Mouse (Mus musculus) limb, embryonic 14.5 days (tissue): Measurements from ENCODE around the gene Ttc3. TPM values are rescaled to one million over a fixed set of nuclear protein-coding genes. Genes with fewer than 3 reads are reported as not detected.

Source experiments
- ATAC-seq: fragments of 200-750 bp; cut with Nextera tagmentation; 2 replicates; pipeline ENCODE4 v1.8.0; 2017; ENCODE audit warnings: low read depth, moderate number of reproducible peaks, moderate TSS enrichment; ENCODE audit not compliant: low FRiP score
- DNase-seq: peaks from one replicate; pipeline ENCODE4 v3.0.0-alpha.2; 2015; ENCODE audit warnings: low spot score
- H3K27ac ChIP-seq: fragments of 300-500 bp; sonication (generic); replicated peaks from 2 replicates; pipeline ENCODE4 v1.5.1; 2014; ENCODE audit warnings: low read depth, mild to moderate bottlenecking, low read length, moderate library complexity, mixed read lengths
- H3K27me3 ChIP-seq: fragments of 300-500 bp; sonication (generic); 2 replicates; pipeline ENCODE4 v1.6.1; 2014; ENCODE audit warnings: low read length, mixed read lengths; ENCODE audit not compliant: control insufficient read depth, insufficient read depth
- H3K36me3 ChIP-seq: fragments of 300-500 bp; sonication (generic); 2 replicates; pipeline ENCODE4 v1.6.1; 2014; ENCODE audit warnings: mild to moderate bottlenecking, low read length, moderate library complexity, mixed read lengths; ENCODE audit not compliant: control insufficient read depth, insufficient read depth
- H3K4me1 ChIP-seq: fragments of 300-500 bp; sonication (generic); 2 replicates; pipeline ENCODE4 v1.6.1; 2014; ENCODE audit warnings: antibody characterized with exemption, low read length, mixed read lengths; ENCODE audit not compliant: control insufficient read depth, insufficient read depth
- H3K4me2 ChIP-seq: fragments of 300-500 bp; sonication (generic); replicated peaks from 2 replicates; pipeline ENCODE4 v1.6.1; 2014; ENCODE audit warnings: low read depth, mild to moderate bottlenecking, low read length, moderate library complexity; ENCODE audit not compliant: severe bottlenecking
- H3K4me3 ChIP-seq: fragments of 300-500 bp; sonication (generic); replicated peaks from 2 replicates; pipeline ENCODE4 v1.5.1; 2014; ENCODE audit warnings: low read length
- H3K9ac ChIP-seq: fragments of 300-500 bp; sonication (generic); 2 replicates; pipeline ENCODE4 v1.6.1; 2014; ENCODE audit warnings: mild to moderate bottlenecking, low read depth, low read length, moderate library complexity; ENCODE audit not compliant: severe bottlenecking
- H3K9me3 ChIP-seq: fragments of 300-500 bp; sonication (generic); 2 replicates; pipeline ENCODE4 v1.6.1; 2016; ENCODE audit warnings: low read length; ENCODE audit not compliant: control insufficient read depth
- POLR2A ChIP-seq: fragments of 200-500 bp; IDR thresholded peaks from 2 replicates; pipeline ENCODE4 v1.8.0; 2012; ENCODE audit warnings: inconsistent platforms, mild to moderate bottlenecking, moderate library complexity, borderline replicate concordance; ENCODE audit not compliant: insufficient read depth, insufficient read length; ENCODE audit errors: extremely low read depth
- WGBS: fragments of 180-500 bp; shearing (Covaris S2); extraction: QIAGEN DNeasy Blood & Tissue Kit; methylation state at CpG from one replicate; pipeline ENCODE4 v1.1.7; 2014; 5-methylcytosine and 5-hydroxymethylcytosine counted together
- polyA plus RNA-seq, 2 experiments: library from polyadenylated mRNA; depleted of rRNA in 1 of 2; stranded (reverse) in 1 of 2; unstranded in 1 of 2; fragments of >200 nt; fragmentation: Nextera tagmentation in 1 of 2; extraction: Ambion mirVana in 1 of 2; gene quantifications; 2 replicates each; pipeline versions ENCODE4 v1.2.1 to v1.2.3; 2012 to 2014

Gene Ttc3
- polyA plus RNA-seq, 2 experiments: 123 to 294 TPM

DNA sequence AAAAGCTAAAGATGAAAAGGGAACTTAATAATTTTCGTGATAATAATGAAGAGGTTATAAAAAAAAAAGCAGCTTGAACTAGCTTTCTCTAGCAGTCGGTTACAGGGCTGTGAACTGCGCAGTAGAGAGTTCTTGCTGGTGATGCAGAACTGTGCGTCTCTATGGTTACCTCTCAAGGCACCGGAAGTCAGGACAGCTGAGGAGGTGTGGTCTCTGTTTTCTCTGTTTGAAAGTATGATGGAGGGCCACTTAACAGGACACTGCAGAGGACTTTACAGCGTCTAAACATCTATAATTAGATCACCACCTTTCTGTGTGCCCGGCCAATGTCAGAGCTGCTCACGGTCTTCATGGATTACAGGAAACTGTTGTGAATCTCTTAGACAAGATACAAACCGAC, 16.0 kb upstream of the Ttc3 start:
- WGBS: 27% methylated on average over 9 of the region's 9 CpGs
- ATAC-seq: peak; percentile 50; the same call in 1 of the 2 replicates
- Histone ChIP-seq H3K9me3 (no peaks in the 10 kb centered on the region), H3K27ac (no peak overlapping the region), H3K36me3 (no peaks in the 10 kb centered on the region), H3K4me2 (no peak overlapping the region), H3K27me3 (no peaks in the 10 kb centered on the region), H3K9ac (no peak overlapping the region), H3K4me3 (no peak overlapping the region), H3K4me1 (no peaks in the 10 kb centered on the region)
- no peak for DNase-seq
- no peak for TF ChIP-seq POLR2A

DNA sequence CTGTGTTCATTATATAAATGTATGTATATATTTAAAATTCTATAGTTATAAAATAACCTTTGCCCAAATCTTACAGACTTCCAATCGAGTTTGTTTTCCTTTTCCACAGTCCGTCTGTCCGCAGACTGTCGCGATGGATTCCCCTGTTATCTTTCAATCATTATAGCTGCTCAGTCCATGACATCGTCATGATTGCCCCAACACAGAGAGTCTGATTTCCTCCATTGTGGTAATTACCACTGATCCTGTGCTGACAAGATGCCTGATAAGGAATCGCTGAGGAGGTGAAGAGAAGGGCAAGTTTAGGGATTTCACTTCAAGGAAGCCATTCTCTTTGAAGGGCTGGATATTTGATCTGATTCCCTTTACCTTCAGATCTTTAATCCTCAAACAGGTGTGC, 14.4 kb upstream of the Ttc3 start:
- DNase-seq (no peak), ATAC-seq (no peak)
- Histone ChIP-seq H3K4me2 (no peak overlapping the region), H3K27ac (no peak overlapping the region), H3K4me3 (no peak overlapping the region), H3K9me3 (no peaks in the 10 kb centered on the region), H3K27me3 (no peaks in the 10 kb centered on the region), H3K4me1 (no peaks in the 10 kb centered on the region), H3K9ac (no peak overlapping the region), H3K36me3 (no peaks in the 10 kb centered on the region)
- WGBS: 49% methylated on average over 7 of the region's 7 CpGs
- no peak for TF ChIP-seq POLR2A

DNA sequence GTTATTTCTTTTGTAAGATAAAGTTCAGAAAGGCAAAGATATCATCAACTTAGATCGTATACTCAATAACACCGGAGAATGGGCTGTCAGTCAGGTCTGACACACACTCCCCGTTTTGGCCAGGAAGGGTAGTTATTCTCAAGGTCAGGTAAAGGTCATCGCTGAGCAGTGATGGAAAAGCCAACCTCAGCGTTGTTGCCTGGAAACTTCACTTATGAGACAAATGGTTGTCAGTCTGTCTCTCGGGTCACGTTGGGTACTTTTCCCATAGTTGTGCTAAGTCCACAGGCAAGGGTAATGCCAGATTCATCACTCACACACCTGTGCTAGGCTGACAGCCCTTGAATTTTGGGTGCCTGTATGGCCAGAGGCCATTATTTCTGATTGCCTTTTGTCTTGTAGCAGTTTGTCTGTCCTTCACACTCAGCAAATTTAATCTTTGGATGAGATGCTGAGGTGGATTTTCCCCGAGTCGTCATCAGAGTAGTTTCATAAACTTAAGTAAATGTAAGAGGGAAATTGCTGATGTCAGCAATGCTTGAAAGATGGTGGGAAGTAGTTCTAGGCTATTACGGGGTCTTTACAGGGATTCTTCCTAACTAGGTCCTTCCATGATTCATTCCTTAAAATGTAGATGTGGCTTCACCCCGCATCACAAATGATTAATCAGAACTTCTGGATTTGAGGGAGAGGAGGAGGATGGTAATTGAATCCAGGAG, 13.5 kb upstream of the Ttc3 start:
- ATAC-seq (no peak), DNase-seq (no peak)
- Histone ChIP-seq H3K27ac (no peak overlapping the region), H3K4me2 (no peak overlapping the region), H3K27me3 (no peaks in the 10 kb centered on the region), H3K9ac (no peak overlapping the region), H3K4me3 (no peak overlapping the region), H3K4me1 (no peaks in the 10 kb centered on the region), H3K9me3 (no peaks in the 10 kb centered on the region), H3K36me3 (no peaks in the 10 kb centered on the region)
- TF ChIP-seq POLR2A: no peak
- WGBS: 64% methylated on average over 11 of the region's 11 CpGs

DNA sequence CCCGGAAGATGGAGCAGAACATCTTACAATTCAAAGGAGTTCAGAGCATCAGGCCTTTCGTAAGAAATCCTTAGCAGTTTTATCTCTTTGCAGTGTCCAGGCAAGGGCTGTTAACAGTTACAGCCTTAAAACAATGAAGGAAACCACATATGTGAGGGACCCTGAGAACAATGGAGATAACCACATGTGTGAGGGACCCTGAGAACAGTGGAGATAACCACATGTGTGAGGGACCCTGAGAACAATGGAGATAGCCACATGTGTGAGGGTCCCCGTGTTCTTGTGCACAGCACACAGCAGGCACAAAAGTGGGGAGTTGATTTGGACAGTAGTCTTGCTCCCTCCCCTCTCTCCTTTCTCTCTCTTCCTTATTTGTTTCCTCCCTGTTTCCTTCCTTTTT, 12.3 kb upstream of the Ttc3 start:
- DNase-seq: no peak
- WGBS: 83% methylated on average over 3 of the region's 3 CpGs

DNA sequence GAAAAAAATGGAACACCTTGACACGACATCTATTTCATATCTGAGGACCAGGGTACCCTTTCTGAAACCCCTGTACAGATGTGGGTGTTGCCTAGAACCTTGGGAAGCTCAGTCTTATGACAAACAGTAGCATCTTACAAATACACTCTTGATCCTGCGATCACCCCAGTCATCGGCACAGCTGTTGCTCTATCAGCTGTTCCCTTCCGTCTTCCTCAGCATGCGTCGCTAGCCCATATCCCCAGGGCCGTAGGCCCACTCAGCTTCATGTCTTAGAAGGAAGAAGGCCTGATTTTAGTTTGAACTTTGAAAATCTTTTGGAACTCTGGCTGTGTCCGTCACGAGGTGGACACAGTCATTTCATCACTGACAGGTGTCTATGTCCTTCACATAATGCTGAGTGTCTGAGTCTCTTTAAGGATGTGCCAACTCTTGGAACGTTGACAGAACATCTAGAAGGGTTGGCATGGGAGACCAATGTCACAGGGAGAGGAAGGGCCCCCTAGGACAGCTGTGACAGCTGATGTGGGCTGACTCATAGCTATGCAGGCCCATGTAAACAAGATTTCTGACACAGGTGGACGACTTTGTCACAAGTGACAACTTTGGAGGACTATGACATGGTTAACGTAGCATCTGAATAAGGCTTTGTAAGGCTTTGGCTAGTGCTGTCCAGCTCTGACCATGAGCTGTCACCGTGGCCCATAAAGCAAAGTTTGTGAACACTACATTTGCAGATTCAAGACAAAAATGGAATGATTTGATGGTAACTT, 9.7 kb upstream of the Ttc3 start:
- H3K27ac ChIP-seq: no peak overlapping the region
- ATAC-seq: peak; percentile 80
- H3K36me3 ChIP-seq: peaks cover 4% of the 10 kb centered on the region
- H3K4me1 ChIP-seq: no peaks in the 10 kb centered on the region
- DNase-seq: peak; percentile 57
- H3K4me3 ChIP-seq: no peak overlapping the region
- 82% methylated on average over 13 of the region's 13 CpGs for WGBS
- no peak for TF ChIP-seq POLR2A
- H3K9me3 ChIP-seq: no peaks in the 10 kb centered on the region
- no peaks in the 10 kb centered on the region for H3K27me3 ChIP-seq
- no peak overlapping the region for H3K9ac ChIP-seq
- no peak overlapping the region for H3K4me2 ChIP-seq

More for the DNA sequence above, 12.3 kb upstream of the Ttc3 start:
- no peaks in the 10 kb centered on the region for H3K36me3 ChIP-seq
- H3K4me1 ChIP-seq: no peaks in the 10 kb centered on the region
- no peaks in the 10 kb centered on the region for H3K9me3 ChIP-seq
- no peak for ATAC-seq
- no peak overlapping the region for H3K27ac ChIP-seq
- H3K4me3 ChIP-seq: no peak overlapping the region
- H3K9ac ChIP-seq: no peak overlapping the region
- H3K4me2 ChIP-seq: no peak overlapping the region
- H3K27me3 ChIP-seq: no peaks in the 10 kb centered on the region
- TF ChIP-seq POLR2A: no peak
